Mouse (Mus musculus): ENCODE results near the gene Larp7. TPM values are rescaled to one million over a fixed set of nuclear protein-coding genes. Genes with fewer than 3 reads are reported as not detected.

The Larp7 gene
- polyA plus RNA-seq, 1 experiment from 2014 or later = 53.3 TPM

- Histone ChIP-seq H3K4me2 (replicated peaks) (no peak overlapping the region), H3K4me1 (replicated peaks) (no peaks in the 10 kb centered on the region), H3K27ac (no peak overlapping the region), H3K36me3 (no peaks in the 10 kb centered on the region), H3K9me3 (no peaks in the 10 kb centered on the region), H3K27me3 (replicated peaks) (no peaks in the 10 kb centered on the region), H3K4me3 (replicated peaks) (no peak overlapping the region), H3K9ac (no peak overlapping the region)
- no peak for ATAC-seq
- whole genome bisulfite sequencing = 77% methylated on average over 15 of the region's 15 CpGs
Measured at GRCm38 (mm10) chr3:127507878-127508783, 45.0 kb downstream of the Larp7 start.

GRCm38 (mm10) chr3:127498742-127499400, 54.3 kb downstream of the Larp7 start, which contains the start of gene Ank2:
Ank2 (minus strand) TSS chr3:127499350.
- Histone ChIP-seq H3K36me3 (no peaks in the 10 kb centered on the region), H3K4me1 (replicated peaks) (peaks cover 5% of the 10 kb centered on the region; the same call in 1 of the 2 replicates), H3K9ac (peak within 1 kb of the TSS; percentile 60), H3K9me3 (no peaks in the 10 kb centered on the region), H3K27ac (no peak within 1 kb of the TSS), H3K4me3 (replicated peaks) (peak within 1 kb of the TSS; percentile 57), H3K27me3 (replicated peaks) (peaks cover 18% of the 10 kb centered on the region), H3K4me2 (replicated peaks) (peak within 1 kb of the TSS; percentile 100)
- ATAC-seq = peak; percentile 89
- under 1% methylated on average over 61 of the region's 62 CpGs for WGBS

GRCm38 (mm10) chr3:127498197-127498741, 54.9 kb downstream of the Larp7 start:
- 2% methylated on average over 23 of the region's 23 CpGs for WGBS
- Histone ChIP-seq H3K9ac (peak overlapping the region; percentile 60), H3K36me3 (no peaks in the 10 kb centered on the region), H3K4me3 (replicated peaks) (peak overlapping the region; percentile 57), H3K4me1 (replicated peaks) (peaks cover 5% of the 10 kb centered on the region; the same call in 1 of the 2 replicates), H3K4me2 (replicated peaks) (peak overlapping the region; percentile 100), H3K27ac (no peak overlapping the region), H3K9me3 (no peaks in the 10 kb centered on the region), H3K27me3 (replicated peaks) (peaks cover 18% of the 10 kb centered on the region)
- peak; percentile 76 for ATAC-seq

- no peak for ATAC-seq
- Histone ChIP-seq H3K27me3 (replicated peaks) (peaks cover 2% of the 10 kb centered on the region; the same call in 1 of the 2 replicates), H3K4me1 (replicated peaks) (no peaks in the 10 kb centered on the region), H3K9me3 (no peaks in the 10 kb centered on the region), H3K9ac (no peak overlapping the region), H3K27ac (no peak overlapping the region), H3K4me3 (replicated peaks) (no peak overlapping the region), H3K36me3 (no peaks in the 10 kb centered on the region), H3K4me2 (replicated peaks) (no peak overlapping the region)
- WGBS = 88% methylated on average over 3 of the region's 3 CpGs
Measured at GRCm38 (mm10) chr3:127492663-127493062, 60.5 kb downstream of the Larp7 start.

GRCm38 (mm10) chr3:127487302-127487701, 65.8 kb downstream of the Larp7 start:
- Histone ChIP-seq H3K36me3 (no peaks in the 10 kb centered on the region), H3K27me3 (replicated peaks) (no peaks in the 10 kb centered on the region), H3K9me3 (no peaks in the 10 kb centered on the region), H3K4me2 (replicated peaks) (no peak overlapping the region), H3K4me1 (replicated peaks) (no peaks in the 10 kb centered on the region), H3K27ac (no peak overlapping the region), H3K9ac (no peak overlapping the region), H3K4me3 (replicated peaks) (no peak overlapping the region)
- WGBS = 71% methylated on average over 7 of the region's 7 CpGs
- no peak for ATAC-seq

MicroRNA genes within 50 kb of the gene (microRNA counts, 519-probe panel; counts per million panel counts)
- microRNA mmu-miR-302a (97.1 counts per million, percentile 29 among the panel's probes with 10 or more counts), microRNA mmu-miR-302b (97.1 counts per million, percentile 29 among the panel's probes with 10 or more counts), microRNA mmu-miR-302c (97.1 counts per million, percentile 29 among the panel's probes with 10 or more counts), microRNA mmu-miR-302d (1,422 counts per million, percentile 33 among the panel's probes with 10 or more counts), microRNA mmu-miR-367 (2,415 counts per million, percentile 62 among the panel's probes with 10 or more counts)

Other genes with a start within 250 kb of the Larp7 start
- 24.9 and 25.3 TPM in 2 replicates for gene Ank2, start 54.0 kb downstream of the Larp7 start, polyA plus RNA-seq (2015; fragmentation: Nextera tagmentation; extraction: Ambion mirVana)
- gene Zgrf1, start 140 bp upstream of the Larp7 start, polyA plus RNA-seq (2015; fragmentation: Nextera tagmentation; extraction: Ambion mirVana) = 5.2 and 5.4 TPM in 2 replicates
- gene Neurog2, start 79.8 kb upstream of the Larp7 start, polyA plus RNA-seq (2015; fragmentation: Nextera tagmentation; extraction: Ambion mirVana) = 0.19 TPM in 1 of 2 replicates, not detected in the other
- 2.1 and 2.5 TPM in 2 replicates for gene Alpk1, start 227.2 kb upstream of the Larp7 start, polyA plus RNA-seq (2015; fragmentation: Nextera tagmentation; extraction: Ambion mirVana)
- 24.1 and 24.7 TPM in 2 replicates for gene Tifa, start 236.5 kb upstream of the Larp7 start, polyA plus RNA-seq (2015; fragmentation: Nextera tagmentation; extraction: Ambion mirVana)

Data from intestine, embryonic 15.5 days (tissue).